Mouse (Mus musculus): Measurements from ENCODE around the gene Rnf214. TPM values are rescaled to one million over a fixed set of nuclear protein-coding genes. Genes with fewer than 3 reads are reported as not detected.

The Rnf214 gene
- polyA plus RNA-seq, 1 experiment from 2014 or later: 77.0 TPM

- Histone ChIP-seq H3K27ac (ENCODE audit: low read length) (no peak overlapping the region), H3K36me3 (ENCODE audit: control insufficient read depth, insufficient read depth, low read length) (no peaks in the 10 kb centered on the region; the same call in 1 of the 2 replicates), H3K9ac (replicated peaks; ENCODE audit: low read depth, low read length) (0 out of 2 replicates have a peak overlapping the region, but pooled peaks have one; percentile 83), H3K4me3 (ENCODE audit: low read depth, low read length) (peak overlapping the region; percentile 95), H3K4me1 (ENCODE audit: control insufficient read depth, insufficient read depth, low read length) (peaks cover 23% of the 10 kb centered on the region), H3K4me2 (replicated peaks; ENCODE audit: low read depth, low read length) (peak overlapping the region; percentile 97), H3K9me3 (ENCODE audit: control insufficient read depth, low read depth, low read length) (no peaks in the 10 kb centered on the region), H3K27me3 (ENCODE audit: control insufficient read depth, insufficient read depth, low read length) (no peaks in the 10 kb centered on the region)
- 63% methylated on average over 5 of the region's 5 CpGs for WGBS
- ATAC-seq (ENCODE audit: insufficient number of reproducible peaks, insufficient read depth, low FRiP score, low read depth): no peak
Observed at GRCm38 (mm10) chr9:45840331-45840730, 66.4 kb downstream of the Rnf214 start.

GRCm38 (mm10) chr9:45839982-45840300 is 66.8 kb downstream of the Rnf214 start:
- Histone ChIP-seq H3K9me3 (ENCODE audit: control insufficient read depth, low read depth, low read length) (no peaks in the 10 kb centered on the region), H3K36me3 (ENCODE audit: control insufficient read depth, insufficient read depth, low read length) (no peaks in the 10 kb centered on the region; the same call in 1 of the 2 replicates), H3K27me3 (ENCODE audit: control insufficient read depth, insufficient read depth, low read length) (no peaks in the 10 kb centered on the region), H3K27ac (ENCODE audit: low read length) (no peak overlapping the region), H3K4me1 (ENCODE audit: control insufficient read depth, insufficient read depth, low read length) (peaks cover 23% of the 10 kb centered on the region), H3K9ac (replicated peaks; ENCODE audit: low read depth, low read length) (0 out of 2 replicates have a peak overlapping the region, but pooled peaks have one; percentile 83), H3K4me2 (replicated peaks; ENCODE audit: low read depth, low read length) (peak overlapping the region; percentile 97), H3K4me3 (ENCODE audit: low read depth, low read length) (peak overlapping the region; percentile 95)
- peak; percentile 8; the same call in 1 of the 2 replicates for ATAC-seq (ENCODE audit: insufficient number of reproducible peaks, insufficient read depth, low FRiP score, low read depth)
- 76% methylated on average over 7 of the region's 7 CpGs for WGBS

GRCm38 (mm10) chr9:45839139-45839981 is 67.4 kb downstream of the Rnf214 start:
- H3K9me3 ChIP-seq (ENCODE audit: control insufficient read depth, low read depth, low read length): no peaks in the 10 kb centered on the region
- peak; percentile 35; the same call in 1 of the 2 replicates for ATAC-seq (ENCODE audit: insufficient number of reproducible peaks, insufficient read depth, low FRiP score, low read depth)
- H3K9ac ChIP-seq (replicated peaks; ENCODE audit: low read depth, low read length): peak overlapping the region; percentile 83
- peaks cover 23% of the 10 kb centered on the region for H3K4me1 ChIP-seq (ENCODE audit: control insufficient read depth, insufficient read depth, low read length)
- peak overlapping the region; percentile 95 for H3K4me3 ChIP-seq (ENCODE audit: low read depth, low read length)
- no peak overlapping the region; the same call in 1 of the 2 replicates for H3K27ac ChIP-seq (ENCODE audit: low read length)
- WGBS: 13% methylated on average over 17 of the region's 17 CpGs
- no peaks in the 10 kb centered on the region; the same call in 1 of the 2 replicates for H3K36me3 ChIP-seq (ENCODE audit: control insufficient read depth, insufficient read depth, low read length)
- peak overlapping the region; percentile 97 for H3K4me2 ChIP-seq (replicated peaks; ENCODE audit: low read depth, low read length)
- no peaks in the 10 kb centered on the region for H3K27me3 ChIP-seq (ENCODE audit: control insufficient read depth, insufficient read depth, low read length)

- H3K4me1 ChIP-seq (ENCODE audit: control insufficient read depth, insufficient read depth, low read length): peaks cover 20% of the 10 kb centered on the region
- peak within 1 kb of the TSS; percentile 95 for H3K4me3 ChIP-seq (ENCODE audit: low read depth, low read length)
- ATAC-seq (ENCODE audit: insufficient number of reproducible peaks, insufficient read depth, low FRiP score, low read depth): peak; percentile 68; the same call in 1 of the 2 replicates
- H3K27me3 ChIP-seq (ENCODE audit: control insufficient read depth, insufficient read depth, low read length): no peaks in the 10 kb centered on the region
- peak within 1 kb of the TSS; percentile 97 for H3K4me2 ChIP-seq (replicated peaks; ENCODE audit: low read depth, low read length)
- no peaks in the 10 kb centered on the region for H3K9me3 ChIP-seq (ENCODE audit: control insufficient read depth, low read depth, low read length)
- no peaks in the 10 kb centered on the region; the same call in 1 of the 2 replicates for H3K36me3 ChIP-seq (ENCODE audit: control insufficient read depth, insufficient read depth, low read length)
- H3K9ac ChIP-seq (replicated peaks; ENCODE audit: low read depth, low read length): peak within 1 kb of the TSS; percentile 83
- H3K27ac ChIP-seq (ENCODE audit: low read length): no peak within 1 kb of the TSS; the same call in 1 of the 2 replicates
- under 1% methylated on average over 40 of the region's 40 CpGs for WGBS
Observed at GRCm38 (mm10) chr9:45838434-45839138, 68.1 kb downstream of the Rnf214 start, which contains the start of gene Bace1. Gene Bace1 (plus strand): TSS chr9:45838580.

GRCm38 (mm10) chr9:45838069-45838433 is 68.7 kb downstream of the Rnf214 start:
- H3K4me1 ChIP-seq (ENCODE audit: control insufficient read depth, insufficient read depth, low read length): peaks cover 20% of the 10 kb centered on the region
- peak; percentile 10; the same call in 1 of the 2 replicates for ATAC-seq (ENCODE audit: insufficient number of reproducible peaks, insufficient read depth, low FRiP score, low read depth)

GRCm38 (mm10) chr9:45833461-45833860 is 73.2 kb downstream of the Rnf214 start:
- ATAC-seq (ENCODE audit: insufficient number of reproducible peaks, insufficient read depth, low FRiP score, low read depth): no peak
- no peak overlapping the region for H3K4me3 ChIP-seq (ENCODE audit: low read depth, low read length)
- WGBS: 83% methylated on average over 2 of the region's 2 CpGs

More at GRCm38 (mm10) chr9:45838069-45838433, 68.7 kb downstream of the Rnf214 start:
- no peak overlapping the region for H3K9ac ChIP-seq (replicated peaks; ENCODE audit: low read depth, low read length)
- H3K4me3 ChIP-seq (ENCODE audit: low read depth, low read length): peak overlapping the region; percentile 95
- WGBS: 20% methylated on average over 4 of the region's 4 CpGs
- no peaks in the 10 kb centered on the region; the same call in 1 of the 2 replicates for H3K36me3 ChIP-seq (ENCODE audit: control insufficient read depth, insufficient read depth, low read length)
- no peak overlapping the region for H3K27ac ChIP-seq (ENCODE audit: low read length)
- no peaks in the 10 kb centered on the region for H3K27me3 ChIP-seq (ENCODE audit: control insufficient read depth, insufficient read depth, low read length)
- H3K4me2 ChIP-seq (replicated peaks; ENCODE audit: low read depth, low read length): peak overlapping the region; percentile 97
- H3K9me3 ChIP-seq (ENCODE audit: control insufficient read depth, low read depth, low read length): no peaks in the 10 kb centered on the region

GRCm38 (mm10) chr9:45832898-45833297 is 73.8 kb downstream of the Rnf214 start:
- WGBS: 95% methylated on average over 2 of the region's 2 CpGs
- no peak for ATAC-seq (ENCODE audit: insufficient number of reproducible peaks, insufficient read depth, low FRiP score, low read depth)

More at GRCm38 (mm10) chr9:45833461-45833860, 73.2 kb downstream of the Rnf214 start:
- H3K27me3 ChIP-seq (ENCODE audit: control insufficient read depth, insufficient read depth, low read length): no peaks in the 10 kb centered on the region
- no peaks in the 10 kb centered on the region for H3K4me1 ChIP-seq (ENCODE audit: control insufficient read depth, insufficient read depth, low read length)
- H3K4me2 ChIP-seq (replicated peaks; ENCODE audit: low read depth, low read length): no peak overlapping the region
- H3K9me3 ChIP-seq (ENCODE audit: control insufficient read depth, low read depth, low read length): no peaks in the 10 kb centered on the region; the same call in 1 of the 2 replicates
- no peak overlapping the region for H3K9ac ChIP-seq (replicated peaks; ENCODE audit: low read depth, low read length)
- H3K27ac ChIP-seq (ENCODE audit: low read length): no peak overlapping the region
- H3K36me3 ChIP-seq (ENCODE audit: control insufficient read depth, insufficient read depth, low read length): no peaks in the 10 kb centered on the region

GRCm38 (mm10) chr9:45829107-45829506 is 77.6 kb downstream of the Rnf214 start:
- 31% methylated on average over 10 of the region's 10 CpGs for WGBS
- Histone ChIP-seq H3K27ac (ENCODE audit: low read length) (no peak overlapping the region), H3K36me3 (ENCODE audit: control insufficient read depth, insufficient read depth, low read length) (no peaks in the 10 kb centered on the region), H3K9ac (replicated peaks; ENCODE audit: low read depth, low read length) (no peak overlapping the region), H3K4me2 (replicated peaks; ENCODE audit: low read depth, low read length) (peak overlapping the region; percentile 76), H3K27me3 (ENCODE audit: control insufficient read depth, insufficient read depth, low read length) (no peaks in the 10 kb centered on the region), H3K4me1 (ENCODE audit: control insufficient read depth, insufficient read depth, low read length) (peaks cover 5% of the 10 kb centered on the region; the same call in 1 of the 2 replicates), H3K4me3 (ENCODE audit: low read depth, low read length) (peak overlapping the region; percentile 76; the same call in 1 of the 2 replicates), H3K9me3 (ENCODE audit: control insufficient read depth, low read depth, low read length) (no peaks in the 10 kb centered on the region; the same call in 1 of the 2 replicates)
- peak; percentile 26; the same call in 1 of the 2 replicates for ATAC-seq (ENCODE audit: insufficient number of reproducible peaks, insufficient read depth, low FRiP score, low read depth)

More at GRCm38 (mm10) chr9:45832898-45833297, 73.8 kb downstream of the Rnf214 start:
- H3K9me3 ChIP-seq (ENCODE audit: control insufficient read depth, low read depth, low read length): no peaks in the 10 kb centered on the region; the same call in 1 of the 2 replicates
- H3K36me3 ChIP-seq (ENCODE audit: control insufficient read depth, insufficient read depth, low read length): no peaks in the 10 kb centered on the region
- H3K9ac ChIP-seq (replicated peaks; ENCODE audit: low read depth, low read length): no peak overlapping the region
- H3K27me3 ChIP-seq (ENCODE audit: control insufficient read depth, insufficient read depth, low read length): no peaks in the 10 kb centered on the region
- no peak overlapping the region for H3K4me2 ChIP-seq (replicated peaks; ENCODE audit: low read depth, low read length)
- H3K4me3 ChIP-seq (ENCODE audit: low read depth, low read length): no peak overlapping the region
- H3K27ac ChIP-seq (ENCODE audit: low read length): no peak overlapping the region
- H3K4me1 ChIP-seq (ENCODE audit: control insufficient read depth, insufficient read depth, low read length): no peaks in the 10 kb centered on the region

All from stomach, embryonic 14.5 days (tissue).